Mouse (Mus musculus): Measurements from ENCODE around the gene Gm4969.

Gm4969 gene

GRCm38 (mm10) chr7:19136673-19137334 is 18.6 kb upstream of the Gm4969 start:
- DNase-seq, result peak in 1 of 2 experiments; percentile 48

GRCm38 (mm10) chr7:19136168-19136567 is 18.0 kb upstream of the Gm4969 start:
- no peak for DNase-seq

GRCm38 (mm10) chr7:19131324-19131848 is 13.2 kb upstream of the Gm4969 start:
- peak; percentile 91 to 94 for DNase-seq

- no peak for DNase-seq
Observed at GRCm38 (mm10) chr7:19130657-19131056, 12.5 kb upstream of the Gm4969 start.

- DNase-seq, result no peak
Observed at GRCm38 (mm10) chr7:19129396-19129795, 11.2 kb upstream of the Gm4969 start.

GRCm38 (mm10) chr7:19127744-19128143 is 9.6 kb upstream of the Gm4969 start:
- no peak for DNase-seq

GRCm38 (mm10) chr7:19124713-19125112 is 6.5 kb upstream of the Gm4969 start:
- DNase-seq, result no peak

- DNase-seq, result no peak
Observed at GRCm38 (mm10) chr7:19121686-19122085, 3.5 kb upstream of the Gm4969 start.

GRCm38 (mm10) chr7:19119631-19120429 is 1.7 kb upstream of the Gm4969 start, which contains the start of gene Fbxo46:
Gene Fbxo46 (plus strand): TSS chr7:19119859.
- peak; percentile 88 to 94 for DNase-seq

GRCm38 (mm10) chr7:19119083-19119482 is 915 bp upstream of the Gm4969 start:
- peak in 1 of 2 experiments; percentile 16 for DNase-seq

GRCm38 (mm10) chr7:19109565-19109964 is 8.6 kb downstream of the Gm4969 start:
- no peak for DNase-seq

GRCm38 (mm10) chr7:19107436-19107835 is 10.7 kb downstream of the Gm4969 start:
- DNase-seq, result no peak

GRCm38 (mm10) chr7:19104486-19104885 is 13.7 kb downstream of the Gm4969 start:
- no peak for DNase-seq

GRCm38 (mm10) chr7:19103741-19104140 is 14.4 kb downstream of the Gm4969 start:
- DNase-seq, result no peak

- no peak for DNase-seq
Observed at GRCm38 (mm10) chr7:19100290-19100689, 17.9 kb downstream of the Gm4969 start.

GRCm38 (mm10) chr7:19098811-19099210 is 19.4 kb downstream of the Gm4969 start:
- no peak for DNase-seq

GRCm38 (mm10) chr7:19097863-19098262 is 20.3 kb downstream of the Gm4969 start:
- DNase-seq, result no peak

GRCm38 (mm10) chr7:19097217-19097616 is 21.0 kb downstream of the Gm4969 start:
- DNase-seq, result no peak

- no peak for DNase-seq
Observed at GRCm38 (mm10) chr7:19096421-19096976, 21.7 kb downstream of the Gm4969 start.

- peak in 1 of 2 experiments; percentile 40 for DNase-seq
Observed at GRCm38 (mm10) chr7:19095751-19096110, 22.4 kb downstream of the Gm4969 start.

GRCm38 (mm10) chr7:19094826-19095750 is 23.1 kb downstream of the Gm4969 start:
- DNase-seq, result peak; percentile 39 to 61

GRCm38 (mm10) chr7:19094471-19094825 is 23.7 kb downstream of the Gm4969 start, which contains the start of gene Six5:
Gene Six5 (plus strand): TSS chr7:19094594.
- peak; percentile 59 to 78 for DNase-seq
